Mouse (Mus musculus) liver, postnatal 0 days (tissue): ENCODE measurements around the gene Tarsl2. TPM values are rescaled to one million over a fixed set of nuclear protein-coding genes. Genes with fewer than 3 reads are reported as not detected.

Experiments
- ATAC-seq: fragments of 200-750 bp; cut with Nextera tagmentation; 2 replicates; pipeline ENCODE4 v1.8.0; 2017; ENCODE audit warnings: mild to moderate bottlenecking, moderate library complexity
- DNase-seq: peaks from one replicate; pipeline ENCODE4 v3.0.0-alpha.2; 2016
- H3K27ac ChIP-seq: fragments of 300-500 bp; sonication (generic); 2 replicates; pipeline ENCODE4 v1.5.1; 2014; ENCODE audit warnings: antibody characterized with exemption, moderate library complexity, mild to moderate bottlenecking, low read depth
- H3K27me3 ChIP-seq: fragments of 300-500 bp; sonication (generic); 2 replicates; pipeline ENCODE4 v1.6.1; 2014; ENCODE audit warnings: low read length, control low read depth, mixed read lengths; ENCODE audit not compliant: insufficient read depth
- H3K36me3 ChIP-seq: fragments of 300-500 bp; sonication (generic); replicated peaks from 2 replicates; pipeline ENCODE4 v1.6.1; 2014; ENCODE audit warnings: mild to moderate bottlenecking, control low read depth, low read length, moderate library complexity, mixed read lengths; ENCODE audit not compliant: insufficient read depth
- H3K4me1 ChIP-seq: fragments of 300-500 bp; sonication (generic); 2 replicates; pipeline ENCODE4 v1.6.1; 2014; ENCODE audit warnings: antibody characterized with exemption, mild to moderate bottlenecking, control low read depth; ENCODE audit not compliant: insufficient read depth
- H3K4me2 ChIP-seq: fragments of 300-500 bp; sonication (generic); 2 replicates; pipeline ENCODE4 v1.6.1; 2014; ENCODE audit warnings: low read depth, mild to moderate bottlenecking, low read length, moderate library complexity, mixed read lengths
- H3K4me3 ChIP-seq: fragments of 300-500 bp; sonication (generic); 2 replicates; pipeline ENCODE4 v1.5.1; 2014; ENCODE audit warnings: low read depth, low read length
- H3K9ac ChIP-seq: fragments of 300-500 bp; sonication (generic); replicated peaks from 2 replicates; pipeline ENCODE4 v1.6.1; 2014; ENCODE audit warnings: mild to moderate bottlenecking, moderate library complexity
- H3K9me3 ChIP-seq: fragments of 300-500 bp; sonication (generic); 2 replicates; pipeline ENCODE4 v1.6.1; 2016; ENCODE audit warnings: mild to moderate bottlenecking, control low read depth, low read length, mixed read lengths
- CTCF ChIP-seq: sonication (generic); IDR thresholded peaks from 2 replicates; pipeline ENCODE4 v1.5.1; 2016; ENCODE audit warnings: antibody characterized with exemption, low read depth
- EP300 ChIP-seq: IDR thresholded peaks from 2 replicates; pipeline ENCODE4 v1.6.1; 2016; ENCODE audit warnings: antibody characterized with exemption, low read depth, mild to moderate bottlenecking
- WGBS: fragments of 180-500 bp; shearing (Covaris S2); extraction: QIAGEN DNeasy Blood & Tissue Kit; methylation state at CpG from one replicate; pipeline ENCODE4 v1.1.7; 2014; ENCODE audit not compliant: insufficient replicate concordance; 5-methylcytosine and 5-hydroxymethylcytosine counted together
- polyA plus RNA-seq: library from polyadenylated mRNA; unstranded; fragments of >200 nt; fragmentation: Nextera tagmentation; extraction: Ambion mirVana; gene quantifications from 2 replicates; pipeline ENCODE4 v1.2.1, GENCODE M21; 2015

The Tarsl2 gene
- polyA plus RNA-seq: 5.7 and 5.9 TPM in 2 replicates

GRCm38 (mm10) chr7:65644643-65645351, at the start of gene Tarsl2:
Tarsl2 (plus strand) TSS chr7:65644898.
- Histone ChIP-seq H3K4me1 (peaks cover 9% of the 10 kb centered on the region), H3K4me2 (peak within 1 kb of the TSS; percentile 79), H3K9me3 (no peaks in the 10 kb centered on the region), H3K27me3 (0 out of 2 replicates have a peak, but pooled peaks cover 6% of the 10 kb centered on the region), H3K4me3 (peak within 1 kb of the TSS; percentile 81), H3K9ac (peak within 1 kb of the TSS; percentile 70), H3K27ac (peak within 1 kb of the TSS; percentile 77), H3K36me3 (peaks cover 6% of the 10 kb centered on the region)
- ATAC-seq (peak; percentile 93), DNase-seq (peak; percentile 100)
- TF ChIP-seq CTCF (peak; percentile 49), EP300 (no peak)
- under 1% methylated on average over 53 of the region's 64 CpGs for WGBS

- Histone ChIP-seq H3K9me3 (no peaks in the 10 kb centered on the region), H3K27me3 (no peaks in the 10 kb centered on the region), H3K4me3 (no peak overlapping the region), H3K27ac (no peak overlapping the region), H3K4me1 (no peaks in the 10 kb centered on the region), H3K9ac (no peak overlapping the region), H3K4me2 (no peak overlapping the region), H3K36me3 (no peaks in the 10 kb centered on the region)
- no peak for ATAC-seq
- 55% methylated on average over 3 of the region's 3 CpGs for WGBS
- DNase-seq: no peak
- TF ChIP-seq EP300 (no peak), CTCF (no peak)
Measured at GRCm38 (mm10) chr7:65606124-65606523, 38.6 kb upstream of the Tarsl2 start.

GRCm38 (mm10) chr7:65607003-65607402, 37.7 kb upstream of the Tarsl2 start:
- no peak for DNase-seq
- TF ChIP-seq EP300 (no peak), CTCF (no peak)
- ATAC-seq: no peak

GRCm38 (mm10) chr7:65610171-65610570, 34.5 kb upstream of the Tarsl2 start:
- H3K9me3 ChIP-seq: no peaks in the 10 kb centered on the region
- H3K27me3 ChIP-seq: no peaks in the 10 kb centered on the region
- whole genome bisulfite sequencing: 71% methylated on average over 5 of the region's 5 CpGs
- H3K27ac ChIP-seq: no peak overlapping the region
- H3K4me3 ChIP-seq: no peak overlapping the region
- no peaks in the 10 kb centered on the region for H3K36me3 ChIP-seq
- TF ChIP-seq EP300 (no peak), CTCF (no peak)
- no peak overlapping the region for H3K4me2 ChIP-seq
- DNase-seq: no peak
- no peak overlapping the region for H3K9ac ChIP-seq
- no peaks in the 10 kb centered on the region for H3K4me1 ChIP-seq
- no peak for ATAC-seq

More at GRCm38 (mm10) chr7:65607003-65607402, 37.7 kb upstream of the Tarsl2 start:
- Histone ChIP-seq H3K27me3 (no peaks in the 10 kb centered on the region), H3K4me1 (no peaks in the 10 kb centered on the region), H3K9ac (no peak overlapping the region), H3K9me3 (no peaks in the 10 kb centered on the region), H3K27ac (no peak overlapping the region), H3K4me2 (no peak overlapping the region), H3K4me3 (no peak overlapping the region), H3K36me3 (no peaks in the 10 kb centered on the region)
- 75% methylated on average over 5 of the region's 5 CpGs for WGBS

- 62% methylated on average over 8 of the region's 8 CpGs for WGBS
- no peak overlapping the region for H3K4me3 ChIP-seq
- no peaks in the 10 kb centered on the region for H3K4me1 ChIP-seq
- H3K27me3 ChIP-seq: no peaks in the 10 kb centered on the region
- H3K4me2 ChIP-seq: no peak overlapping the region
- TF ChIP-seq EP300 (no peak), CTCF (no peak)
- ATAC-seq: no peak
- H3K9ac ChIP-seq: no peak overlapping the region
- no peak for DNase-seq
- H3K9me3 ChIP-seq: no peaks in the 10 kb centered on the region
- H3K27ac ChIP-seq: no peak overlapping the region
- H3K36me3 ChIP-seq: no peaks in the 10 kb centered on the region
Measured at GRCm38 (mm10) chr7:65610673-65611072, 34.0 kb upstream of the Tarsl2 start.

- no peaks in the 10 kb centered on the region for H3K27me3 ChIP-seq
- ATAC-seq (no peak), DNase-seq (no peak)
- no peaks in the 10 kb centered on the region for H3K36me3 ChIP-seq
- H3K9me3 ChIP-seq: no peaks in the 10 kb centered on the region
- no peaks in the 10 kb centered on the region for H3K4me1 ChIP-seq
- 60% methylated on average over 3 of the region's 3 CpGs for WGBS
- no peak overlapping the region for H3K27ac ChIP-seq
- no peak overlapping the region for H3K9ac ChIP-seq
- TF ChIP-seq CTCF (no peak), EP300 (no peak)
- H3K4me2 ChIP-seq: no peak overlapping the region
- no peak overlapping the region for H3K4me3 ChIP-seq
Measured at GRCm38 (mm10) chr7:65611298-65611697, 33.4 kb upstream of the Tarsl2 start.
